Mouse (Mus musculus) ES-Bruce4 (cell line): Measurements from ENCODE around the gene Maneal. TPM values are rescaled to one million over a fixed set of nuclear protein-coding genes. Genes with fewer than 3 reads are reported as not detected.
A peak's percentile ranks its signal among the peaks of the same experiment; 100 is the strongest.

Source experiments
- H3K27ac ChIP-seq: 2 replicates; pipeline ENCODE4 v1.5.1; 2012; ENCODE audit warnings: low read length, inconsistent platforms; ENCODE audit not compliant: insufficient read depth
- H3K27me3 ChIP-seq: 2 replicates; pipeline ENCODE4 v1.6.1; 2012; ENCODE audit warnings: mild to moderate bottlenecking, low read length, inconsistent platforms; ENCODE audit not compliant: control insufficient read depth, poor library complexity, insufficient read depth, severe bottlenecking
- H3K36me3 ChIP-seq: 2 replicates; pipeline ENCODE4 v1.6.1; 2012; ENCODE audit warnings: inconsistent platforms, mild to moderate bottlenecking, low read length, moderate library complexity; ENCODE audit not compliant: control insufficient read depth, poor library complexity, insufficient read depth, severe bottlenecking
- H3K4me1 ChIP-seq: one replicate; pipeline ENCODE4 v1.8.1; 2011; ENCODE audit warnings: low read length; ENCODE audit not compliant: control insufficient read depth, insufficient read depth
- H3K4me3 ChIP-seq: 2 replicates; pipeline ENCODE4 v1.5.1; 2011; ENCODE audit warnings: low read depth, mild to moderate bottlenecking, low read length
- H3K9ac ChIP-seq: 2 replicates; pipeline ENCODE4 v1.6.1; 2012; ENCODE audit warnings: low read depth, mild to moderate bottlenecking, inconsistent platforms; ENCODE audit not compliant: poor library complexity, severe bottlenecking
- H3K9me3 ChIP-seq: replicated peaks from 2 replicates; pipeline ENCODE4 v1.6.1; 2012; ENCODE audit warnings: mild to moderate bottlenecking, low read length, inconsistent platforms; ENCODE audit not compliant: control insufficient read depth, poor library complexity, insufficient read depth, severe bottlenecking
- CTCF ChIP-seq: IDR thresholded peaks from one replicate; pipeline ENCODE4 v1.8.1; 2011; ENCODE audit warnings: low read depth, low read length
- EP300 ChIP-seq: IDR thresholded peaks from 2 replicates; pipeline ENCODE4 v1.6.1; 2011; ENCODE audit warnings: low read depth, low read length; ENCODE audit not compliant: insufficient read depth
- POLR2A ChIP-seq: IDR thresholded peaks from one replicate; pipeline ENCODE4 v1.8.1; 2011; ENCODE audit warnings: low read length; ENCODE audit not compliant: insufficient read depth
- polyA plus RNA-seq: library from polyadenylated mRNA; stranded (reverse); fragments of >200 nt; gene quantifications from 2 replicates; pipeline ENCODE4 v1.2.4, GENCODE M21; 2011; ENCODE audit warnings: low read depth; ENCODE audit not compliant: missing spikeins, insufficient read depth, insufficient read length

The Maneal gene
- polyA plus RNA-seq, 1 experiment = 4.8 TPM

DNA sequence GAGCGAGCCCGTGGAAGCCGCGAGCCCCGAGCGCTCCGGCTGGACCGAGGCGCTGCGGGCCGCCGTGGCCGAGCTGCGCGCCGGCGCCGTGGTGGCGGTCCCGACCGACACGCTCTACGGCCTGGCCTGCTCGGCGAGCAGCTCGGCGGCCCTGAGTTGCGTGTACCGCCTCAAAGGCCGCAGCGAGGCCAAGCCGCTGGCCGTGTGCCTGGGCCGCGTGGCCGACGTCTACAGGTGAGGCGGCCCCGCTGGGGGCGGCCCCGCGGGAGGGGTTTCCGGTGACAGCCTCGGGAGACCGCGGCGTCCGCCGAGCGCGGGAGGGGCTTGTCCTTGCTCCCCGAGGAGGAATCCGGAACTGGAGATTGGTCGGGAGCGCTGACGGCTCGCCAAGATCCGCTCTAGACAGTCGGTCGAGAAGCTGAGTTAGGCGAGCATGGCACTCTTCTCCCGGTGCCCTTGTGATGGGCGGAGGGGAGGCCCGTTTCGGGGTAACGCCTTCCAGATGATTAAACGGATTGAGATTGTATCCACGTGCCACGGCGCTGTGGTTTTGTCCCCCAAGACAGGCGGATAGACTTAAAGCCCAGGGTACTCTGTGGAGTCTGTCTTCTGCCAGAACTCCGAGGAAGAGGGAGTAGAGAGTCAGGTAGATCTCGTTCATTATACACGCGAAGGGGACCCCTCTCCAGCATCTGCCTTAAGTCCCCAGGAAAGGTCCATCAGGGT is 10.9 kb downstream of the Maneal start, which contains the start of gene 1110065P20Rik:
TSS of gene 1110065P20Rik (minus strand) at position 264 of the 726 bp plus-strand sequence.
- Histone ChIP-seq H3K4me3 (peak within 1 kb of the TSS; percentile 87), H3K4me1 (peaks cover 2% of the 10 kb centered on the region), H3K27me3 (no peaks in the 10 kb centered on the region), H3K9ac (peak within 1 kb of the TSS; percentile 95), H3K36me3 (peaks cover 21% of the 10 kb centered on the region), H3K27ac (no peak within 1 kb of the TSS), H3K9me3 (no peaks in the 10 kb centered on the region)
- TF ChIP-seq CTCF (no peak), POLR2A (no peak), EP300 (no peak)

DNA sequence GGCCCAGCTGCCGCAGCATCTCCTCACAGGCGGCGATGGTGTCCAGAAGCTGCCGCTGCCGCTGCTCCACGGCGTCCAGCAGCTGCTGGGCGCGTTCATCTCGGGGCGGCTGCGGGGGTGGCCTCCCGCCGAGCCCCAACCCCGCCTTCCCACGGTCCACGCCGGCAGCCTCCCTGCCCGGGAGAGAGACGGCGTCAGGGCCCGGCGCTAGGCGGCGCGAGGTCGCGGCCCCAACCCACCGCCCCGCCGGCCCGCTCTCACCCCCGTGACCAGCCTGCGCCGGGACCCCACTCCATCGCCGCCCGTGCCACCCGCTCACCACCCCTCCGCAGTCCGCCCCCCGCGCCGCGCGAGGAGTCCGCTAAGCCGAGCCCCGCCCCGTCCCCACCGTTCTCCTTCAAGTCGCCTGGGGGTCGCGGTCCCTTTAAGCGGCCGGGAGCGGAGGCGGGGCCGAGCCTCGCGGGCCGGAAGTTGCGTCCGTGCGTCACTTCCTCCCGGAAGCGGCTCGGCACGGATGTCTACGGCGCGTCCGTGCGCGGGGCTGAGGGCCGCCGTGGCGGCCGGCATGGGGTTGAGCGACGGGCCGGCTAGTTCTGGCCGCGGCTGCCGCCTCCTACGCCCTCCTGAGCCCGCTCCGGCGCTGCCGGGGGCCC is 11.6 kb downstream of the Maneal start, which contains the start of gene Yrdc:
TSS of gene Yrdc (plus strand) at position 419 of the 653 bp plus-strand sequence.
- H3K9me3 ChIP-seq = no peaks in the 10 kb centered on the region
- 0 out of 2 replicates have a peak within 1 kb of the TSS, but pooled peaks have one; percentile 12 for H3K27ac ChIP-seq
- peak within 1 kb of the TSS; percentile 87 for H3K4me3 ChIP-seq
- no peak for TF ChIP-seq EP300
- no peak for TF ChIP-seq POLR2A
- TF ChIP-seq CTCF = no peak
- peaks cover 2% of the 10 kb centered on the region for H3K4me1 ChIP-seq
- H3K27me3 ChIP-seq = no peaks in the 10 kb centered on the region
- peaks cover 21% of the 10 kb centered on the region for H3K36me3 ChIP-seq
- H3K9ac ChIP-seq = peak within 1 kb of the TSS; percentile 95

DNA sequence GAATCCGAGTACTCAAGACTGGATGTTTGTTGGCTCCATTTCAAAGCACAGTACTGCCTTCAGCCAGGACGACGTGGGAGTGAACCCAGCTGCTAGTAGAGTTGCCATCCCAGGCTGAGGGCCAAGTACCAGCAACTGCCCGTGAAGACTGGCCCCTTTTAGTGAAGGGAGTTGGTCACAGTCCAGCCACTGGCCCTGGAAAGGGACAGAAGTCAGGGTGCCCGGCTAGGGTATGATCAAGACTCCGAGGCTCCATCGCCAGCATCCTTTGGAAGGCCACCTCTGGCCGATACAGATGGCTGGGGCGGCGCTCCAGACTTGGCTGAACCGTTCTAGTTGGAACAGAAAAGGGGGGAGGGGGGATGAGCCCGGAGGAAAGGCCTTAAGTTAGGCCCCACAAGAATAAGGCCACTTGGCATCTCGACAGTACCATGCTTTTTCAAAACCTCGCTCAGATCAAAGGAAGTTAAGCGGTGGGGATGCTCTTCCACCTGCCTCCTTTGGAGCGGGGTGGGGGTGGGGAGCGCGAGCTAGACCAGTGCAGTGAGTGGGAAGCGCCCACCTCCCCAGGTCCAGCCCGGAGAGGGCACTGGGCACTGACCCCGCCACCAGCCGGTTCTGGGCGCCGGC is 12.2 kb downstream of the Maneal start:
- Histone ChIP-seq H3K4me1 (peaks cover 2% of the 10 kb centered on the region), H3K9me3 (no peaks in the 10 kb centered on the region), H3K4me3 (peak overlapping the region; percentile 87), H3K9ac (peak overlapping the region; percentile 95), H3K27me3 (no peaks in the 10 kb centered on the region), H3K27ac (0 out of 2 replicates have a peak overlapping the region, but pooled peaks have one; percentile 12), H3K36me3 (peaks cover 20% of the 10 kb centered on the region)
- no peak for TF ChIP-seq CTCF
- no peak for TF ChIP-seq EP300
- no peak for TF ChIP-seq POLR2A

- Histone ChIP-seq H3K27ac (no peak overlapping the region), H3K27me3 (no peaks in the 10 kb centered on the region), H3K9ac (no peak overlapping the region), H3K9me3 (no peaks in the 10 kb centered on the region), H3K4me1 (peaks cover 2% of the 10 kb centered on the region), H3K36me3 (no peaks in the 10 kb centered on the region), H3K4me3 (no peak overlapping the region)
- TF ChIP-seq POLR2A (no peak), CTCF (peak; percentile 88)
Observed at GRCm38 (mm10) chr4:124847573-124847972, 14.4 kb downstream of the Maneal start.

DNA sequence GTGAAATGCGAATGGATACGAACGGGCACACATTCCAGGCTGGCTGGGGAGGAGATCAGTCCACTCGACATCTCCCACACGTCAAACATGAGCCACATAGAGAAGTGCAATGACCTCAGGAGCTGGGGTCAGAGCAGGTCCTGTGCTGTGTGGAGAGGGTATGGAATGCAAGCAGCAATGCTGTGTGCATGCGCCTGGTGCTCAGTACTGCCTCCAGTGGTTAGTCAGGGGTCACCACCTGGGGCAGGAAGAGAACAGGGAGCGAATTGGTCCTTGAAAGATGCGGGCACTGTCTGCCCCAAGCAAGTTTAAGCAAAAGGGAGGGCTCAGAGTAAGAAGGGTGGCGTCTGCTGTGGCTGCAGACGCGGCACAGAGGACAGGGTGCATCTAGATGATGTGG is 18.5 kb downstream of the Maneal start:
- TF ChIP-seq CTCF = peak; percentile 96
- TF ChIP-seq POLR2A = no peak
- TF ChIP-seq EP300 = no peak
- H3K27me3 ChIP-seq = no peaks in the 10 kb centered on the region
- H3K27ac ChIP-seq = no peak overlapping the region
- no peak overlapping the region for H3K4me3 ChIP-seq
- no peak overlapping the region for H3K9ac ChIP-seq
- peaks cover 6% of the 10 kb centered on the region for H3K36me3 ChIP-seq
- H3K4me1 ChIP-seq = no peaks in the 10 kb centered on the region
- no peaks in the 10 kb centered on the region for H3K9me3 ChIP-seq

- no peak overlapping the region for H3K9ac ChIP-seq
- peaks cover 15% of the 10 kb centered on the region for H3K36me3 ChIP-seq
- H3K27ac ChIP-seq = no peak overlapping the region
- H3K27me3 ChIP-seq = no peaks in the 10 kb centered on the region
- peak; percentile 52 for TF ChIP-seq CTCF
- no peak for TF ChIP-seq EP300
- TF ChIP-seq POLR2A = no peak
- no peak overlapping the region for H3K4me3 ChIP-seq
- no peaks in the 10 kb centered on the region for H3K4me1 ChIP-seq
- H3K9me3 ChIP-seq = no peaks in the 10 kb centered on the region
Observed at GRCm38 (mm10) chr4:124840998-124841397, 21.0 kb downstream of the Maneal start.
